Mouse (Mus musculus) limb, embryonic 13.5 days (tissue): Measurements from ENCODE around the gene Exoc3l. TPM values are rescaled to one million over a fixed set of nuclear protein-coding genes. Genes with fewer than 3 reads are reported as not detected.
A peak's percentile ranks its signal among the peaks of the same experiment; 100 is the strongest.

Experiments used
- microRNA counts: library from miRNA; unstranded; fragments of <30 nt; microRNA quantifications from one replicate; lab custom pipeline; 2016
- microRNA-seq: library from miRNA; unstranded; fragments of <30 nt; microRNA quantifications from one replicate; pipeline ENCODE4, GENCODE M21; 2016
- polyA plus RNA-seq: library from polyadenylated mRNA; unstranded; fragments of >200 nt; fragmentation: Nextera tagmentation; extraction: Ambion mirVana; gene quantifications from 2 replicates; pipeline ENCODE4 v1.2.1, GENCODE M21; 2015

Gene Exoc3l
- polyA plus RNA-seq, 1 experiment from 2014 or later, result 9.1 TPM

MicroRNAs within 50 kb of the gene (microRNA counts, 519-probe panel; counts per million panel counts)
- microRNA mmu-miR-328 (lab: Ali Mortazavi, UCI), result 2,500 counts per million, percentile 35 among the panel's probes with 10 or more counts

Small RNA genes within 50 kb of the gene (microRNA-seq; reads per million reads assigned to microRNA genes)
- gene Gm27320 (not detected), gene Mir328 (155 reads per million, percentile 58 among the genes with 10 or more reads in this experiment)

Other genes with a start within 250 kb of the Exoc3l start
- gene Ces3a, start 247.5 kb downstream of the Exoc3l start, polyA plus RNA-seq, result not detected in 2 replicates
- not detected in 2 replicates for gene Ces3b, start 212.3 kb downstream of the Exoc3l start, polyA plus RNA-seq
- not detected in 2 replicates for gene Ces4a, start 164.3 kb downstream of the Exoc3l start, polyA plus RNA-seq
- gene Cbfb, start 125.4 kb downstream of the Exoc3l start, polyA plus RNA-seq, result 97.1 and 101 TPM in 2 replicates
- gene D230025D16Rik, start 71.0 kb downstream of the Exoc3l start, polyA plus RNA-seq, result 27.3 and 27.6 TPM in 2 replicates
- 24.7 and 25.4 TPM in 2 replicates for gene B3gnt9, start 40.9 kb downstream of the Exoc3l start, polyA plus RNA-seq
- 20.1 and 23.2 TPM in 2 replicates for gene Tradd, start 31.5 kb downstream of the Exoc3l start, polyA plus RNA-seq
- gene Fbxl8, start 31.5 kb downstream of the Exoc3l start, polyA plus RNA-seq, result 2.6 and 2.8 TPM in 2 replicates
- gene Hsf4, start 26.3 kb downstream of the Exoc3l start, polyA plus RNA-seq, result 0.11 and 0.19 TPM in 2 replicates
- gene Nol3, start 20.0 kb downstream of the Exoc3l start, polyA plus RNA-seq, result 2.7 and 3.1 TPM in 2 replicates
- 16.3 TPM in 2 replicates for gene 4931428F04Rik, start 6.2 kb downstream of the Exoc3l start, polyA plus RNA-seq
- 73.6 and 75.4 TPM in 2 replicates for gene E2f4, start 1.6 kb upstream of the Exoc3l start, polyA plus RNA-seq
- 3.9 and 5.1 TPM in 2 replicates for gene Elmo3, start 9.5 kb upstream of the Exoc3l start, polyA plus RNA-seq
- gene Lrrc29, start 30.2 kb upstream of the Exoc3l start, polyA plus RNA-seq, result 1.8 and 2.7 TPM in 2 replicates
- 119 and 122 TPM in 2 replicates for gene Tmem208, start 30.3 kb upstream of the Exoc3l start, polyA plus RNA-seq
- gene Fhod1, start 51.9 kb upstream of the Exoc3l start, polyA plus RNA-seq, result 2.1 and 2.3 TPM in 2 replicates
- 6.0 and 6.4 TPM in 2 replicates for gene Slc9a5, start 52.7 kb upstream of the Exoc3l start, polyA plus RNA-seq
- 0.73 and 1.2 TPM in 2 replicates for gene Plekhg4, start 77.2 kb upstream of the Exoc3l start, polyA plus RNA-seq
- gene Kctd19, start 117.4 kb upstream of the Exoc3l start, polyA plus RNA-seq, result not detected in 2 replicates
- 0.36 and 0.55 TPM in 2 replicates for gene Lrrc36, start 117.5 kb upstream of the Exoc3l start, polyA plus RNA-seq
- gene Tppp3, start 175.4 kb upstream of the Exoc3l start, polyA plus RNA-seq, result 65.4 and 71.1 TPM in 2 replicates
- 42.5 and 45.3 TPM in 2 replicates for gene Zdhhc1, start 200.8 kb upstream of the Exoc3l start, polyA plus RNA-seq
- gene Hsd11b2, start 222.7 kb upstream of the Exoc3l start, polyA plus RNA-seq, result 5.9 and 7.6 TPM in 2 replicates